In the genomic region with DNA sequence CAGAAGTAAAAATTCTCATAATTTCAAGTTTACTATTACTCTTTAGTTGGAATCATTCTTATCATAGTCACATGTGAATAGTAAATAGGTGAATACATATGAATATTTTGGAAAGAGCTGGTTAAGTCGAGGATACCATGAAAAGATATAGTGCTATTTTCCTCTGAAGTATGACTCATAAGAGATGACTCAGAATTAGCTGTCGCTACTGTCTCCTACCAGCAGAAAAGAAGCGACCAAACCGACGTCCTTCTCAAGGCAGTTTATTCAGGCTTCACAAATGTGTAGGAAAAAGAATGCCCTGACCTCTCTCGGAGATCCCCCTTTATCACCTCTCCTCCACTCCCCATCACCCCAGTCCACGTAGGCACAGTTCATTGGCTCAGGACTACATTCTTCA, we compare ENCODE assay signal across 29 mouse cellular contexts.
DNase-seq lines count a peak whose midpoint lies in the region; ATAC-seq and TF ChIP-seq lines count a peak whose summit lies in the region.
"Had no signal": no experiment of that assay in that cellular context is flagged by ENCODE, and none has a peak within 500 bp of the region (broad histone marks: within the 10 kb centered on the region; RNA-seq: fewer than 3 reads in every experiment).

No protein-coding gene starts in this region.

- H3K79me3 ChIP-seq in C2C12 (ENCODE audit: low read depth), result no peaks in the 10 kb centered on the region

- no peak for TF ChIP-seq CTCF in C2C12 (IDR thresholded peaks at IDR 0.05; ENCODE audit: control insufficient read depth, insufficient read depth, insufficient read length)

- no peak overlapping the region for H3ac ChIP-seq in C2C12 (ENCODE audit: control insufficient read depth, insufficient read length, low read depth)

- no peaks in the 10 kb centered on the region for H3K36me3 ChIP-seq in C2C12 (ENCODE audit: control insufficient read depth, insufficient read depth)
- H3K36me3 ChIP-seq in liver, embryonic 12.5 days, result no peaks in the 10 kb centered on the region
- H3K36me3 ChIP-seq: embryonic facial prominence, embryonic 10.5 days; embryonic facial prominence, embryonic 13.5 days; forebrain, embryonic 12.5 days; forebrain, embryonic 15.5 days; G1E; heart, embryonic 10.5 days; heart, embryonic 13.5 days; hindbrain, embryonic 12.5 days; hindbrain, embryonic 15.5 days had no signal

- no peaks in the 10 kb centered on the region for H3K4me1 ChIP-seq in liver, embryonic 12.5 days
- H3K4me1 ChIP-seq: embryonic facial prominence, embryonic 10.5 days; embryonic facial prominence, embryonic 13.5 days; forebrain, embryonic 12.5 days; forebrain, embryonic 15.5 days; heart, embryonic 10.5 days; heart, embryonic 13.5 days; hindbrain, embryonic 12.5 days; hindbrain, embryonic 15.5 days had no signal

- WGBS in liver, embryonic 12.5 days (ENCODE audit: insufficient replicate concordance), result 60% methylated on average over 7 of the region's 7 CpGs

- no peaks in the 10 kb centered on the region for H3K9me3 ChIP-seq in liver, embryonic 12.5 days (replicated peaks)
- H3K9me3 ChIP-seq: embryonic facial prominence, embryonic 10.5 days; embryonic facial prominence, embryonic 13.5 days; forebrain, embryonic 12.5 days; forebrain, embryonic 15.5 days; G1E; heart, embryonic 10.5 days; heart, embryonic 13.5 days; hindbrain, embryonic 12.5 days; hindbrain, embryonic 15.5 days had no signal

- no peaks in the 10 kb centered on the region for H3K79me2 ChIP-seq in C2C12 (ENCODE audit: control insufficient read depth, insufficient read depth)

- peak; percentile 87 for ATAC-seq in frontal cortex, adult (ENCODE audit: low TSS enrichment)
- no peak for ATAC-seq in liver, embryonic 12.5 days
- ATAC-seq: forebrain, embryonic 15.5 days had no signal

- no peaks in the 10 kb centered on the region for H3K27me3 ChIP-seq in C2C12 (ENCODE audit: control insufficient read depth, insufficient read depth, insufficient read length)
- no peaks in the 10 kb centered on the region for H3K27me3 ChIP-seq in liver, embryonic 12.5 days (replicated peaks)
- H3K27me3 ChIP-seq: embryonic facial prominence, embryonic 13.5 days; forebrain, embryonic 12.5 days; forebrain, embryonic 15.5 days; heart, embryonic 13.5 days; hindbrain, embryonic 12.5 days; hindbrain, embryonic 15.5 days had no signal

- H3K4me2 ChIP-seq in liver, embryonic 12.5 days, result no peak overlapping the region
- H3K4me2 ChIP-seq: embryonic facial prominence, embryonic 13.5 days; forebrain, embryonic 12.5 days; forebrain, embryonic 15.5 days; heart, embryonic 13.5 days; hindbrain, embryonic 12.5 days; hindbrain, embryonic 15.5 days had no signal

- DNase-seq in frontal cortex, postnatal 10 days (ENCODE audit: low spot score in 2 of 2), result no peak
- DNase-seq in right cerebral cortex, adult 2 months (ENCODE audit: low spot score in 2 of 2), result peak; percentile 7 to 8
- no peak for DNase-seq in right cerebral cortex, postnatal 4 days
- peak; percentile 39 for DNase-seq in brain, adult 2 months (ENCODE audit: low read depth, low spot score)
- no peak for DNase-seq in urinary bladder, adult 18-20 months (ENCODE audit: low spot score in 2 of 2)
- DNase-seq: adrenal gland, adult 2 months; adrenal gland, postnatal 14 days; cerebellum, adult 11-12 months; cerebellum, adult 8-10 months; cerebellum, postnatal 10 days; cerebellum, postnatal 36 days; embryo, embryonic 11 days; gastrocnemius, adult 2 months; gastrocnemius, postnatal 14 days; heart, adult 2 months; heart, postnatal 14 days had no signal

- no peak overlapping the region for H3K4me3 ChIP-seq in C2C12 (ENCODE audit: insufficient read depth, poor library complexity, severe bottlenecking)
- H3K4me3 ChIP-seq in liver, embryonic 12.5 days, result no peak overlapping the region
- H3K4me3 ChIP-seq: embryonic facial prominence, embryonic 10.5 days; embryonic facial prominence, embryonic 13.5 days; erythroblast, embryonic 14.5 days; forebrain, embryonic 12.5 days; forebrain, embryonic 15.5 days; gastrocnemius, adult 2 months; heart, adult 2 months; heart, embryonic 10.5 days; heart, embryonic 13.5 days; hindbrain, embryonic 12.5 days; hindbrain, embryonic 15.5 days had no signal

- H3K9ac ChIP-seq in liver, embryonic 12.5 days, result no peak overlapping the region
- H3K9ac ChIP-seq: embryonic facial prominence, embryonic 13.5 days; forebrain, embryonic 12.5 days; forebrain, embryonic 15.5 days; heart, embryonic 13.5 days; hindbrain, embryonic 12.5 days; hindbrain, embryonic 15.5 days had no signal

- no peak overlapping the region for H3K27ac ChIP-seq in liver, embryonic 12.5 days
- H3K27ac ChIP-seq: embryonic facial prominence, embryonic 10.5 days; embryonic facial prominence, embryonic 13.5 days; forebrain, embryonic 12.5 days; forebrain, embryonic 15.5 days; gastrocnemius, adult 2 months; heart, adult 2 months; heart, embryonic 10.5 days; heart, embryonic 13.5 days; hindbrain, embryonic 12.5 days; hindbrain, embryonic 15.5 days had no signal

TF ChIP-seq in C2C12, 6 proteins besides CTCF, POLR2A, EP300 and RAD21:
- TF ChIP-seq MYOG (IDR thresholded peaks at IDR 0.05; ENCODE audit: control insufficient read depth, extremely low read depth, insufficient read length) (no peak), FOSL1 (IDR thresholded peaks at IDR 0.05; ENCODE audit: insufficient read depth, low read length, poor library complexity, severe bottlenecking) (peak; percentile 44)

Comparison
In these comparisons a context has a peak if more than half of its experiments do, and no peak if none do; other contexts are left out.
1. DNase-seq: peak in right cerebral cortex, adult 2 months (2 of 2) and brain, adult 2 months (single experiment); none in frontal cortex, postnatal 10 days (0 of 2), right cerebral cortex, postnatal 4 days (single experiment) and urinary bladder, adult 18-20 months (0 of 2).